Mouse (Mus musculus): ENCODE data around the gene a.
"Not testable (repeated sequence)": the region's sequence is repeated elsewhere in the genome, so short reads cannot be mapped to it uniquely, and the experiment has no call there.

a gene

GRCm38 (mm10) chr2:154991411-154991810 lies 200.2 kb downstream of the a start:
- no peak for DNase-seq (ENCODE audit: low spot score in 2 of 2)

- no peak for DNase-seq (ENCODE audit: low spot score in 2 of 2)
These were observed 200.9 kb downstream of the a start for GRCm38 (mm10) chr2:154992083-154992482.

- DNase-seq (ENCODE audit: low spot score in 2 of 2) = no peak
These were observed 214.3 kb downstream of the a start for GRCm38 (mm10) chr2:155005491-155005890.

- no peak for DNase-seq (ENCODE audit: low spot score in 2 of 2)
These were observed 220.0 kb downstream of the a start for GRCm38 (mm10) chr2:155011086-155011656.

GRCm38 (mm10) chr2:155012991-155013390 lies 221.8 kb downstream of the a start:
- no peak for DNase-seq (ENCODE audit: low spot score in 2 of 2)

GRCm38 (mm10) chr2:155016751-155017150 lies 225.5 kb downstream of the a start:
- not testable (repeated sequence) for DNase-seq (ENCODE audit: low spot score in 2 of 2)

- not testable (repeated sequence) for DNase-seq (ENCODE audit: low spot score in 2 of 2)
These were observed 227.1 kb downstream of the a start, which contains the start of gene Gm14226 for GRCm38 (mm10) chr2:155018251-155018755. Gene Gm14226 (plus strand): TSS chr2:155018266.

- peak; percentile 41 to 57 for DNase-seq (ENCODE audit: low spot score in 2 of 2)
These were observed 227.8 kb downstream of the a start for GRCm38 (mm10) chr2:155018762-155019641.

- peak; percentile 80 to 81 for DNase-seq (ENCODE audit: low spot score in 2 of 2)
These were observed 228.5 kb downstream of the a start for GRCm38 (mm10) chr2:155019673-155020072.

- not testable (repeated sequence) for DNase-seq (ENCODE audit: low spot score in 2 of 2)
These were observed 229.1 kb downstream of the a start for GRCm38 (mm10) chr2:155020247-155020826.

- no peak for DNase-seq (ENCODE audit: low spot score in 2 of 2)
These were observed 239.6 kb downstream of the a start for GRCm38 (mm10) chr2:155030831-155031230.

- no peak for DNase-seq (ENCODE audit: low spot score in 2 of 2)
These were observed 241.9 kb downstream of the a start for GRCm38 (mm10) chr2:155032938-155033710.

- no peak for DNase-seq (ENCODE audit: low spot score in 2 of 2)
These were observed 248.8 kb downstream of the a start for GRCm38 (mm10) chr2:155039956-155040355.

GRCm38 (mm10) chr2:155044542-155044941 lies 253.3 kb downstream of the a start:
- DNase-seq (ENCODE audit: low spot score in 2 of 2) = no peak

GRCm38 (mm10) chr2:155045075-155045474 lies 253.9 kb downstream of the a start:
- DNase-seq (ENCODE audit: low spot score in 2 of 2) = no peak

- no peak for DNase-seq (ENCODE audit: low spot score in 2 of 2)
These were observed 255.6 kb downstream of the a start for GRCm38 (mm10) chr2:155046803-155047202.

GRCm38 (mm10) chr2:155047452-155048178 lies 256.4 kb downstream of the a start:
- DNase-seq (ENCODE audit: low spot score in 2 of 2) = no peak

GRCm38 (mm10) chr2:155050108-155050503 lies 258.9 kb downstream of the a start:
- no peak for DNase-seq (ENCODE audit: low spot score in 2 of 2)

- peak; percentile 93 to 95 for DNase-seq (ENCODE audit: low spot score in 2 of 2)
These were observed 259.5 kb downstream of the a start for GRCm38 (mm10) chr2:155050504-155051236.

- no peak for DNase-seq (ENCODE audit: low spot score in 2 of 2)
These were observed 260.6 kb downstream of the a start for GRCm38 (mm10) chr2:155051622-155052351.

Measured in urinary bladder, adult 18-20 months (tissue).